Mouse (Mus musculus) lung, postnatal 4 days (tissue): Measurements from ENCODE around the gene Gpt2.

Experiments
- DNase-seq, 2 experiments: peaks; one replicate each; pipeline ENCODE4 v3.0.0; 2021

The Gpt2 gene

DNA sequence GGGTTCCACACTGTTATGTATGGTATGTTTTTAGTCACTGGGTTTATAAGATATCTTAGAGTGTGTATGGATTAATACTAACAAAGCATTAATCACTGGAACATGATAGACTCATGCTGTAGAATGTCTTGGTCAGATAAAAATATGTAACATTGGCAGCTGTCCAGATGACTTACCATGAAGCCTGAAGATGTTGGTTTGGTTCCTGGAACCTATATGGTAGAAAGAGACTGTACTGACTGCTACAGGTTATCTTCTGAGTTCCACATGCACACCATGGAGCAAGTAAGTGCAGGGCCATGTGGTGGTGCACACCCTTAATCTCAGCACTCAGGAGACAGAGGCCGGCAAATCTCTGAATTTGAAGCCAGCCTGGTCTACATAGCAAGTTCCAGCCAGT is 38.3 kb downstream of the Gpt2 start:
- DNase-seq, result no peak

DNA sequence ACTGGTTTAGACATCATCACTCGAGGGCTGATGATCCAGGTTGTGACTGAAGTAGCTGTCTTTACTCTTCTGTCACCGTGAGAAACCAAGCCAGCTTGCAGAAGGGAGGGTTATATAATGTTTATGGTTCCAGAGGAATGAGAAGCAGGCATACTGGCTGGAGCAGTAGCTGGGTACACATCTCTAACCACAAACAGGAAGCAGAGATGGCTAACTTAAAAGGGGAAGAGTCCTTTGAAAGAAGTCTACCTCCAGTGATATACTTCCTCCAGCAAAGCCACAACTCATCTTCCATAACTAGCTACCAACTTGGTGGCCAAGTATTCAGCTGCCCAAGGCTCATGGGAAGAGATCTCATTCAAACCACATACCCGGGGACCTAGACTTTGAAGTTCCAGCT is 39.1 kb downstream of the Gpt2 start:
- no peak for DNase-seq

DNA sequence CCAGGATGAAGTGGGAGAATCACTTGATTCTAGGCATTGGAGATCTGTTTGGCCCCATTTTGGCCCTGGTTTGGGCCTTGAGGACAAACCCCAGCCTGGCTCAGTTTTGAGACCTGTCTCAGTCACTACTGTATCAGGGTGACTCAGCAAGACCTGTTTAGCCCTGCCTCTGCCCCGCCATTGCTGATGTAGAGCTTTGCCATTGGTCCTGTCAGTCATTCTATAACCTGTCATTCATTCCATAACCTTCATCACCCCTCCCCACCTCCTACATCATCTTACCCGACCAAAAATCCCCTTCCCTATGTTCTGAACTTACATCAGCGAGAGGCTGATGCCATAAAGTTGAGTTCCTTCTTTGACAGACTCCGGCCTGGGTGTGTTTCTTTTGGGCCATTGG is 40.5 kb downstream of the Gpt2 start:
- DNase-seq, result no peak

DNA sequence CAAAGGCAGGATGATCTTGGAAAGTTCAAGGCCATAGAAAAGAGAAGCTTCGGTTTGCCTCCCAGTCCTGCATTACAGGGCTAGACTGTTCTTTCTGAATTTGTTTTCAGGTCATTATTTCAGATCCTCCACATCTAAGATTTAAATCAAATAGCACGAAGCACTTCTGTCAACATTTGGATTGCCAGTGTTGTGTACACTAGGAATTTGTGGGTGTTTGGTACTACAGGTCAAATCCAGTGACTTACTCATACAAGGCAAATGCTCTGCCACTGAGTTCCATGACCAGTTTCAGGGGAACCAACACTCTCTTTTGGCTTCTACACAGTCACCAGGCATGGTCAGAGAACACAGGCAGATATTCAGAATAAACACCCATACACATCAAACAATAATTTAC is 41.1 kb downstream of the Gpt2 start:
- no peak for DNase-seq

DNA sequence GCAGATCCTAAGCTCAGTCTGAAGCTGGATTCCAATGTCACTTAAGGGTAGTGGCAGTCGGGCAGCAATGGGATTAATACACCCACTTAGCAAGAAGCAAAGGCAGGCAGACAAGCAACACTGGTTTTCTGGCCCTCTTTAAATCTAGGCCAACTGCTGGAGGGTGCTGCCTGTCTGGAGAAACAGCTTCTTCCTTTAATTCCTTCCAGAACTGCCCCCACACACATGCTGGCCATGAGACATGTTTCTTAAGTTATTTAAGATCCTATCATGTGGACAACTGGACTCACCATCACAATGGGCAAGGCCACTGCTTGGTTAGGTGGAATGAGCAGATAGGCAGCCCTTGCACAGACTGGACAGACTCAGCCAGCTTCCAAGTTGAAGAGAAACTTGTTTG is 41.8 kb downstream of the Gpt2 start:
- DNase-seq, result no peak

DNA sequence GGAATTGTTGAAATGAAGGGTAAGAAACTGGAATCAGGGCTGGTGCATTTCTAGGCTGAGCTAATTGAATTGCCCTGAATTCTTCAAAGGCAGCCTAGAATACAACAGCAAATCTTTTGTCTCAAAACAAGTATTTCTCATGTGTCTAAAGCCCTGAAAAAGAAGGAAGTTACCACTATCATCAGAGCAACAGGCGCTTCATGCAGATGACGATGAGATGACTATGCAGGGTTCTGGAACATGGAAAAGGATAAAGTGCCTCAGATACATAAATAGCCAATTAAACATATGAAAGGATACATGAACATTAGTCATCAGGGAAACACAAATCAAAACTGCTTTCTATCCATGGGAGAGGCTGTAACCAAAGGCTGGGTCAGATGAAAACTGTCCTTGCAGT is 44.0 kb downstream of the Gpt2 start:
- no peak for DNase-seq

DNA sequence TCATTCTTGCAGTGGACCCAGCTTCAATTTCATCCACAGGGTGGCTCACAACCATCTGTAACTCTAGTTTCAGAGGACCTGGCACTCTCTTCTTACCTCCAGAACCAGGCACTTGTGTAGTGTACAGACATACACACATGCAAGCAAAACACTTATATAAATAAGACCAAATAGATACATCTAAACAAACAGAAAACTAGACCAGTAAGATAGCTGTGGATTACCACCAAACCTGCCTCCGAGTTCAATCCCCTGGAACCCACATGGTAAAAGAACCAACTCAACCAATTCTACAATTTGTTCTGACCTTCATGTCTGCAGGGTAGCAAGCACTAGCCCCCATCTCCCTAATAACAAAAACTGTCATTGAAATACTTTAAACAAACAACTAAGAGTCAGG is 59.6 kb downstream of the Gpt2 start:
- no peak for DNase-seq

DNA sequence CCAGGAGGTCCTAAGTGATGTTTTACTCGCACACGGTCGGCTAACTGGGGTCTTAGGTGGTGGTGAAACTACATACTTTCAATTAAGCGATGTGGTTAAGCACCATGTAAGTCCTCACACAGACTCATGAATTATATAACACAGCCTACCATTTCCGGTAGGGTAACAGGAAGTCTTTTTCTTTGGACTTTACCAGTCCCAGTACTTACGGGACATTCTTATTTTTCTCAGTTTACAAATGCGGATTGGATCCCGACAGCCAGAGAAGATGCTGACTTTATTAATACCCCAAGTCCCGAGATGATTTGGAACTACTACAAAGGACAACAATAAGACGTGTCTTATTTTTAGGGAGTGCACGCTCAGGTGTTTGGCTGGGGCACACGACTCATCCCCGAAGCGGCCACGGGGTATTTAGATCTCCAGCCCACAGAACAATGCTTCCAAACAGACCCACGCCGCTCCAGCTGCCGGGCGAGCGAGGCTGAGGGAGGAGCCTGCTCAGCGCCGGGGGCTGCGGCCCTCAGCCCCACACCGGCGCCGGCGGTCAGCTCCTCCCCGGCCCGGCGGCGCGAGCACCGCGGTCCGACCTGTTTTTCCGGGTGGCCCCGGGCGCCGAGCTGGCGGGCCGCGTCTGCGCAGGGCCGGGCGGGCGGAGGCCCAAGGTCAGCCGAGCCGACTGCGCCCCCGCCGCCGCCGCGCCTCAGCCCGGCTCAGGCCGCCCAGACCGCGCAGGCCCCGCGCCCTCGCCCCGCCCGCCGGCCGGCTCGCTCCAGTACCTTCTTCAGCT is 62.2 kb downstream of the Gpt2 start:
- no peak for DNase-seq

DNA sequence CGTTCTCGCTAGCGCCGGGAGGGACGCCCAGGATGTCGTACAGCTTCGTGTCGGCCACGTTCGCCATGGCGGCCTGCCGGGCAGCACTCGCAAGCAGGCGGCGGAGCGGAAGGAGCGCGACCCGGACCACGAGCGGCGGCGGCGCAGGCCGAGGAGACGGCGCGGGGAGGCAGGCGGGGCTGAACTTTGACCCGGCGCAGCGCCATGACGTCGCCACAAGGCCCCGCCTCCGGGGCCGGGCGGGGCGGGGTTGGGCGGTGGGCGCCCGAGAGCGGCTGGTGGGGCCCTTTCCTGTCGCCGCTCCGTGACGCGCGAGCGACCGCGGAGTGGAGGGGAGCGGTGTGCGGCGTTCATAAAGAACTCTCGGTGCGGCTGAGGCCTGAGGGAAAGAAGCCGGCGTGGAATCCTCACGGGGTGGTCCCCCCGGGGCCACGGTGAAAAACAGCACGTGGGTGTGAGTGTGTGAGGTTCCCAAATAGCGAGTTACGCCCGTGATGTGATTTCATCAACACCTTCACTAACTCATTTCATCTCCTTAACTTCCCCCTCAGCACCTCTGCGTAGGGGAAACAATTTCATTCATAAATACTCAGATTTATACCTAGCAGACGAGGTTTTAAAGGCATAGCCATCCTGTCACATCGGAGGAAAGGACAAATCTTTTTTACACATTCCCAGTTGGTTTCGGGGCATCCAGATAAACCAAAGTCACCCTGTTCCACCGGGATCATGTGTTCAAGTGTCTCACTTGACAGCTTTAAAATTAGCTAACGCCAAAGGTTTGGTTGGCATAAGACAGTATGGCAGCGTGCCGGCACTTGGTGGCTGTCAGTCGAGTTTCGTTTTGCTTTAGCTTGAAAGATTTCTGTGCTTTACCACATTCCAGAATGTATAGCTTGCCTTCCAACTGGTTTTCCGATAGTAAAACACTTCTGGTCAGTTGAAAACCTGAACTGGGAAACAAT is 63.1 kb downstream of the Gpt2 start, which contains the start of gene Dnaja2:
TSS of gene Dnaja2 (minus strand) at position 164 of the 965 bp plus-strand sequence.
- DNase-seq, result peak; percentile 93 to 94

DNA sequence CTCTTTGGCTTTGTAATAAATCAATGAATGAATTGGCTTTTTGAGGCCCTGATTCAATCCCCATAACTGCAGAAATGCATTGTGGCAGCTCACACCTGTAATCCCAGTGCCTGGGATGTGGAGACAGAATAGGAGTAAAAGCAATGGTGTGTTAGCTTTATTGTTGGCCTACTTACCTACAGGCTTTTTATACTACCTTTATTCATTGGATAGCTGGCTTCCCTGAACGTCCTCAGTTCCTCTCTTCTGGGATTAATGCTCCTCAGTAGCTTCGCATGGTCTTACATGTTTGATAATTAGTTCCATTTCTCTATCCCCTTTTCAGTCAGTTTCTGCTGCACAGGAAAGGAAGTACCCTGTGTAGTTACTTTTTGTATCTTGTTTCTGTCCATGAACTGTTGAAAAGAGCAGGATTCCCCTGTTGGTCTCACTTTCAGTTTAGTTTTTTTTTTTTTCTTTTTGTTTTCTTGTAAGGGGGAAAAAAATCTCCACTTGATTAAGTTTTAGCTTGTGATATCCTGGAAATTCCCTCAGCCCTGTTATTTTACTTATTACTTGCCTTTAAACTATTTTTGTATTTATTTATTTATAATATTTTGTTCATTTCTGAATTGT is 64.7 kb downstream of the Gpt2 start:
- no peak for DNase-seq

DNA sequence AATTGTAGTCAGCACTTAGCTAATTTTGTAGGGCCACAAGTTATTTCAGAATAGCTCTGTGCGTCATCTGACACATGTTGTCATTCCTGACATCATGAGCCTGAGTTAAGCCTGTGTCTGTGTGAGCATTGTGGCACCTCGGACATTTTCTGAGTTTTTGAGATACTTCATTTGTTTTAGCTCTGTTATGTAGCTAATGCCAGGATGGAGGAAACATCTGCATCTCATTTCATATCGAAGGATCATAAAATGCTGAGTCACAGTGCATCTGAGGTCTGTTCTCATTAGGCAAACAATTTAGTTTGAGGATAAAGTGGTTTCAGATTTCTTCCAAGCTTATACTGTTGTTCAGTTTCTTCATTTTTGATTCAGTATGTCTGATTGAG is 65.2 kb downstream of the Gpt2 start:
- no peak for DNase-seq

DNA sequence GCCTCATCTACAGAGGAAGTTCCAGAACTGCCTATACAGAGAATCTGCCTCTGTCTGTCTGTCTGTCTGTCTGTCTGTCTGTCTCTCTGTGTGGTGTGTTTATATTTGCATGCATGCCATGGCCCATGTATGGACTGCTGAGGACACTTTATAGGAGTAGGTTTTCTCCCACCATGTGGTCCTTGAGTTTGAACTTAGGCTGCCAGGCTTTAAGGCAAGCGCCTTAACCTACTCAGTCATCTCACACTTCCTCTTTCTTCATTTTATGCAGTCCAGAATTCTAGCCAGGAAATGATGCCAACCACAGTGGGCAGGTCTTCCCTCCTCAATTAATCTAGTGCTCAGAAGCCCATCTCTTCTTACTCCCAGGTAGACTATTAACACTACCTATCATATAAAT is 66.8 kb downstream of the Gpt2 start:
- DNase-seq, result no peak

DNA sequence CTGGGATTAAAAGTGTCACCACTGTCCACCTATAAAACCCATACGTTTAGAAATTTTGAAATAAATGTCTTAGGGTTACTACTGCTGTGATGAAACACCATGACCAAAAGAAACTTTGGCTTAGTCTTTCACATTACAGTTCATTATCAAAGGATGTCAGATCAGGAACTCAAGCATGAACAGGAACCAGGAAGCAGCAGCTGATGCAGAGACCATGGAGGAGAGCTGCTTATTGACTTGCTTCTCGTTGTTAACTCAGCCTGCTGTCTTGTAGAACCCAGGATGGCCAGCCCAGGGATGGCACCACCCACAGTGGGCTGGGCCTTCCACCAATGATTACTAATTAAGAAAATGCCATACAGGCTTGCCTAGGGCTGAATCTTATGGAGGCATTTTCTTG is 67.6 kb downstream of the Gpt2 start:
- no peak for DNase-seq

DNA sequence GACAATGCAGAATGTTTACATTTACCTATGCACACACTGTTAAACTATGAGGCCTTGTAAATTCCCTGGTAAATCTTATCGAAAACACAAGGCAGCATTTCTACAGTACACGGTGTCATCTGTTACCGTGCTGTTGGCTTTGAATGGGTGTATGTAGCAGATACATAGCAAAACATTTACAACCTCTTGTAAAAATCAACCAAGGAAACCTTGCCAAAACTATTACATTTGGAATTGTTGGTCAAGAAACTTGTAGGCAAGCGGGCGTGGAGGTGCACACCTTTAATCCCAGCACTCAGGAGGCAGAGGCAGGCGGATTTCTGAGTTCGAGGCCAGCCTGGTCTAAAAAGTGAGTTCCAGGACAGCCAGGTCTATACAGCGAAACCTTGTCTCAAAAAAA is 71.0 kb downstream of the Gpt2 start:
- no peak for DNase-seq

DNA sequence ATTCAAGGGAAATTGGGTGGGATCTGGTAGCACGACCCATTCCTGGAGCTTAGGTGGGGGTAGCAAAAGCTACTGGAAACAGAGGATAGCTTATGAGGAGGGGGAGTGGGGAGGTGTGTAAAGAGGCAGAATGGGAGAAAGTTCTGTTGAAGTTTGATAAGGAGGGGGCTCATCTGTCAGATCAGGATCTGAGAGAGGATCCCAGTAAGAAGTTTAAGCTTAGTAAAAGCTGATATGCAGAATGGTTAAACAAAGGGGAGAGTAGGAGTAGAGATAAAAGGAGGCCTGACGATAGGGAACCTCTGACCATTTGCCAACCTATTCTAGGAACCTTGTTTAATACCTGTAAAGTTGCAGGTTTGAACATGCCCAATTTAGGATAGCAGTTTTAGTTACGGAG is 72.8 kb downstream of the Gpt2 start:
- no peak for DNase-seq

DNA sequence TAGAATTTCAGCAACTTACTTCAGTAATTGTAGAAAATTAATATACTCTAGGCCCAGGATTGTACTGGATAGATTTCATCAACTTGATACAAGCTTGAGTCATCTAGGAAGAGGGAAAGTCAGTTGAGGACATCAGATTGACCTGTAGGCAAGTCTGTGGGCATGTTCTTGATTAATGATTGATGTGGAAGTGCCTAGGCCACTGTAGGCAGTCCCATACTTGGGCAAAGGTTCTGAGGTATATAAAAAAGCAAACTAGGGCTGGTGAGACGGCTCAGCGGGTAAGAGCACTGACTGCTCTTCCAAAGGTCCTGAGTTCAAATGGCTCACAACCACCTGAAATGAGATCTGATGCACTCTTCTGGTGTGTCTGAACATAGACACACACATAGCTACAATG is 75.4 kb downstream of the Gpt2 start:
- DNase-seq, result no peak

DNA sequence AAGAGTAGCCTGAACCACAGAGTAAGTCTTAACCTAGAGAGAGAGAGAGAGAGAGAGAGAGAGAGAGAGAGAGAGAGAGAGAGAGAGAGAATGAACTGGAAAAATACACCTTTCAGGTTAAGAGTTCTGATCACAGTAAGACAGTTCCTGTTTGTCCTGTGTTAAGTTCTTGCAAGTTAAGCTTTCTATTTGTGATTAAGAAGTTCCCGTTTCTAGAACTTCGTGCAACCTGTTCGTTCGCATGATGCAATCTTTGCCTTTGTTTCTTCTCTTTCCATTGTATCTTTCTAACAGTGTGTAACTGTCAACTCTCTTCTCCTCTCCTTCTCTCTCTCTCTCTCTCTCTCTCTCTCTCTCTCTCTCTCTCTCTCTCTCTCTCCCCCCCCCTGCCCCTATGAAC is 78.1 kb downstream of the Gpt2 start:
- no peak for DNase-seq

DNA sequence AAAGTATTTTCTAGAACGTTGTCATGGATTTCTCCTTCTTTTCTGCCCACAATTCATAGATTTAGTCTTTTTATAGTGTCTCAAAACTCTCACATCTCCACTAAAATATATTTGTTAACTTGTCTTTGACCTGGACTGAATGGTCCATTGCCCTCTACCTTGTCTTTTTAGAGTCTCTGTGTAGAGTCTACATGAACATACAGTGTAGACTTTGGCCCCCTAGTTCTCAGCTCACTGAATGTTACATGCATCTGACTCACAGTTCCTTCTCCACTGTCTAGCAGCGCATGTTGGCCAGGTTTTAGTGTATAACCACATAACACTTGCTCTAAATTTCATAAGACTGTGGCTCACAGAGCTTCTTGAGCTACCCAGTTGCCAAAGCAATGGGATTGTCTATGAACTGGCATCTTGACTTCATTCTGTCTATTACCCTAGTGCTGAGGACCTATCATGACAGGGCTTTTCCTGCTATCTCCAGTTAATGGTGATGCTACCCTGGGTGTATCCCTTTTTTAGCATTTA is 81.7 kb downstream of the Gpt2 start:
- no peak for DNase-seq
